Mouse (Mus musculus) brain, adult 2 months (tissue): ENCODE results near the gene Ltbp3.

Source experiments
- DNase-seq: peaks from one replicate; pipeline ENCODE4 v3.0.0; 2011; ENCODE audit warnings: low read depth, low spot score

The Ltbp3 gene

DNA sequence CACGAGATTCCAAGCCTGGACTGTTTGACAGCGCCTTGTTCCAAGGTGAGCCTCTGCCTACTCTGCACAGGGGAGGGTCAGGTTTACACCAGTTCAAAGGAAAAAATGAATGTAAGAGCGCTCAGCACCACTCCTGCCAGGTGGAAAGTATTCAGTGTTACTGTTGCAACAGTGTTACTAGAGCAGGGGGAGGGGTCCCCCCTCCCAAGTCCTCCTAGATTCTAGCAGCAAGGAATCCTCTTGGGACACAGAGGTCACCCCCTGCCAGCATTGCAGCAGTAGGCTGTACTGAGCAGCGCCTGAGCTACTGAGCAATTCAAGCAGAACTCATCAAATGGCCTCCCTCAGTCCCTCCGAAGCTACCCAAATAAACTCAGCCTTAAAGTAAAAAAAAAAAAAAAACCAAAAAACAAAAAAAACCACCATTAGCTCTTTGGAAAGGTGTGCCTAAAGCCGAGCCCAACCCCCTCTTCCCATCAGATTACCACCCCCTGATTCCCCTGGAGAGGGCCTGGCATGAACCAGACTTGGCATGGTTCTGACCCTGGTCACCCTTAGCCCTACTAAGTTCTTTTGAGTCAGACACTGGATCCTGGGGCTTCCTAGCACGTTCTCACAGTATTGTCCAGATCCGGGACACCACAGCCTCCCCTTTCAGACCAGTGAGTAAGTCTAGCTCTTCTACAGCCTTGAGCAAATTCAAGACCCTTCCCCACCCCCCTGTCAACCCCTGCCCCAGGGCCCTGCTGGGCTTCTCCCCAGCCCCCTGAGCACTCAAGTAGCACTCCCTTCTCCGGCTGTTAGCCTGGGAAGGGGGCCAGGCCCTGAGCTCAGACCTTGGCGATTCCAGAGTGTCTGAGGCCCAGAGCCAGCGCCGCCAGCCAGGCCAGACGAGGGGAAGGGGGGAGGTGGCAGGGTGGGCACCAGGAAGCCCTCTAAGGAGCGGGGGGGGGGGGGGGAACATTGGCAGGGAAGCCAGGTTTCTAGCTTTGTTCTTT, at the start of gene Ltbp3:
Gene Ltbp3 (plus strand): TSS at position 585 of the 998 bp plus-strand sequence.
- DNase-seq = peak; percentile 74

DNA sequence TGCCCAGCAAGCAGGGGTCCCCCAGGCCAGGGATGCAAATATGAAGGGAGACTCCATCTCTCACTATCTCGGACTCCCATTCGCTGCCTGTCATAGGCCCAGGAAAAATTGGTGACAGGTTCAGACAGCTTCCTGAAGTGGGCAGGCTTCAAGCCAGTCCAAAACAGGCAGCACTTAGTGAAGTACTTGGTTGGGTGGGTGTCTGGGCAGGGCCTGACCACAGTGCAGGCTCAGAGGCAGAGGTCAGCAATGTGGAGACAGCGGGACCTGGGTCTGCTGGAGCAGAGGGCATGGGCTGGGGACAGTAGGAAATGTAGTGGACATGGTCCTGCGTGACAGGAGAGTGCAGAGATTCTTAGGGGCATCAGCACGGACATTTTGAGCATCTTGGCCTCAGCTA, 49.1 kb upstream of the Ltbp3 start:
- no peak for DNase-seq

DNA sequence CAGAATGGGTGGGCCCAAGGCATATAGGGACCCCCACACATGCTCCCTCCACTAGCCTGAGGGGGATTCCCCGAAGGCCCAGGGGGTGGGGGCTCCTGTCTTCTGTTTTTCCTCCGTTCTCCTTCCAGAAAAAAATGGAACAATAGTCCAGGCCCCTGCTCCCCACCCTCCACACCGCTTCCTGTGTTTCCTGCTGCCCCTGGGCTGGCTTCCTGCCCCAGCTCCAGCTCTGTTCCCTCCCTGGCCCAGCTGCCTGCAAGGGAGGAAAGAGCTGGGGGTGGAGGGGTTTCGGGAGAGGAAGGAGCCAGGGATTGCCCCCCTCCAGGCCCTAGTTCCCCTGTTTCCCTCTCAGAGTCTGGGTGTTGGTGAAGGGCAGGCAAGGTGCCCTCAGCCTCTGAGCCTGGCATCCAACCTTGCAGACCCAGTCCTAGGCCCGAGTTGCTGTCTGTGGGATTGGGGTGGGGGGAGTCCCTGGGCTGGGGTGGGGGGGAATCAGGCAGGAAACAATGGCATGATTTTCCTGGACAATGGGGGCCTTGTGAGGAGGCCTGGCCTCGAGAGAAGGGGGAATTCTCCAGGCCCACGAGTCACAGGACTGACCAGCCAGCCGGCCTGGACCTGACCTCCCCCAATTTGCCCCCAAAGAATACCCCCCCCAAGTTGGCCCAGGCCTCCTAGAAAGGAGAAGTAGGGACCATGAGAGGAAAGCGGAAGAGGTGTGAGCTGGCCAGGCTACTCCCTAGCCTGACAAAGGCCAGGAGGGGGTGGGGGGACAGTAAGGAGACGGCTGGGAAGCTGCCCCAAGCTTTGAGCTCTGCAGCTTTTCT, 48.4 kb upstream of the Ltbp3 start:
- peak; percentile 88 for DNase-seq

DNA sequence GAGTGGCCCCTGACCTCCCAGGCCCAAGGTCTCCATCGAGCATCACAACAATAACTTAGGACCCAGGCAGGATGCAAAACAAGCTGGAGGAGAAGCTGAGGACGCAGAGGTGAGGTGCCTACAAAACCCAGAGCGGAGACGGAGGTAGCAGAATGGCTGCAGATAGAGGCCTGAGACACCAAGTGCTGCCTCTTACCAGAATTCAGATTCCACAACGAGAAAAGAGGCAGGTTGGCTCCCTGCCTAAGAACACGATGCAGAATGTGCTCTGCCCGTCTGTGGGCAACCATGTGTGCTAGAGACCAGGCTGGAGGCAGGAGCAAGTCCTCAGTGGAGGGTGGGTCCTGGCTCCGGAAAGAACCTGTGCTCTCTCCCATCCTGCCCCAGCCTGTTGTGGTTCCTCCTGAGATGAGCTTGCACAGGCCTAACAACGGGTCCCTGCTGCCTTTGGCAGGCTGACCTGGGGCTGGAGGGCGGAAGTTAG, 47.7 kb upstream of the Ltbp3 start:
- DNase-seq = no peak

DNA sequence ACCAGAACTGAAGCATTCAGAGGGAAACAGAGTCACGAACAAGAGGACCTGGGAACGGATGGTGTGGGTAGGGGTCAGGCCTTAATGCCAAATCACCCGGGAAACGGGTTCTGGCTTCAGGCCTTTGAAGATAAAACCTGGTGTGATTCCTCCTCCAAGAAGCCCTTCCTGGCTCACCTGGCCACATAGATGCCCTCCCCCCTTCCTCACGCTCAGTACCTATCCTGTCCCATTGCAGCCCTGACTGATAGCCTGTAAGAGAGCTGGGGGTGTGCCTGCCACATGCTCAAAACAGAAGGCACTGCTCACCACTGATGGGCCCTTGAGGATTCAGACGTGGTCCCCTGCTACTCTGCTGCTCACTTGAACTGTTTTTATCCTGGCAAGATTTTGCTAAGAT, 46.9 kb upstream of the Ltbp3 start:
- DNase-seq = no peak

DNA sequence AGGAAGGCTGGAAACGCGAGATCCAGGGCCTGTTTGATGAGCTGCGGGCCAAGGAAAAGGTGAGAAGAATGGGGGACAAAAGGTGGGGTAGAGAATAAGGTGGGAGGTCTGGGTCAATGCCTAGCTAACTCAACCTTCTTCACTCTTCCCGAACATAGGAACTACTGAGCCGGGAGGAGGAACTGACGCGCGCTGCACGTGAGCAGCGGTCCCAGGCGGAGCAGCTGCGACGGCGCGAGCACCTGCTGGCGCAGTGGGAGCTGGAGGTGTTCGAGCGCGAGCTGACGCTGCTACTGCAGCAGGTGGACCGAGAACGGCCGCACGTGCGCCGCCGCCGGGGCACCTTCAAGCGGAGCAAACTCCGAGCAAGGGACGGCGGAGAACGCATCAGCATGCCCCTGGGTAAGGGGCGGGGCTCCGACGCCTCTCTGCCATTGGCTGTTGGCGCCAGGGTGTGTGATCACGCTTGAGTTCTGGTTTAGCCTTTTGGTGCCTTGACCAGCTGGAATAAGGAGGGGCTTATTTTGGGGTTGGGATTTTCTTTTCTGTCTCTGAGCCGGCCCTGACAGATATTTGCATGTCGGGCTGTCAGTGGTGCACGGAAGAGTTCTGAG, 44.7 kb upstream of the Ltbp3 start:
- no peak for DNase-seq

DNA sequence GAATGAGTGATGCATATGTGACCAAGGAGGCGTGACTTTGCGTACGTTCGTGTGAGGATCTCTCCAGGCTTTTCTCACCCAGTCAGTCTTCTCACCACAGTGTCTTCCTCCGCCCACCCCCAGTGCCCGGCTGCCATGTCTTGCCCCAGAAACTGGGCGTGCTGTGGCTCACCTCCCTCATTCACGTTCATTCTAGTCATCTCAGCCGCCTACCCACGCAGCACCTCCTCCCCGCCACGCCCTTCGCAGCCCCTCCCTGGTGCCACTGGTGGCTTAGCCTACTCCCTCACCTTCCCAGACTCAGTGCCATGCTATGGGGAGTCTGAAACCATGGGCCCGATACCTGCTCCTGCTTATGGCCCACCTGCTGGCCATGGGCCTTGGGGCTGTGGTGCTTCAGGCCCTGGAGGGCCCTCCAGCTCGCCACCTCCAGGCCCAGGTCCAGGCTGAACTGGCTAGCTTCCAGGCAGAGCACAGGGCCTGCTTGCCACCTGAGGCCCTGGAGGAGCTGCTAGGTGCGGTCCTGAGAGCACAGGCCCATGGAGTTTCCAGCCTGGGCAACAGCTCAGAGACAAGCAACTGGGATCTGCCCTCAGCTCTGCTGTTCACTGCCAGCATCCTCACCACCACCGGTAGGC, 36.4 kb upstream of the Ltbp3 start, which contains the start of gene Kcnk7:
Gene Kcnk7 (plus strand): TSS at position 205 of the 638 bp plus-strand sequence.
- peak; percentile 60 for DNase-seq

DNA sequence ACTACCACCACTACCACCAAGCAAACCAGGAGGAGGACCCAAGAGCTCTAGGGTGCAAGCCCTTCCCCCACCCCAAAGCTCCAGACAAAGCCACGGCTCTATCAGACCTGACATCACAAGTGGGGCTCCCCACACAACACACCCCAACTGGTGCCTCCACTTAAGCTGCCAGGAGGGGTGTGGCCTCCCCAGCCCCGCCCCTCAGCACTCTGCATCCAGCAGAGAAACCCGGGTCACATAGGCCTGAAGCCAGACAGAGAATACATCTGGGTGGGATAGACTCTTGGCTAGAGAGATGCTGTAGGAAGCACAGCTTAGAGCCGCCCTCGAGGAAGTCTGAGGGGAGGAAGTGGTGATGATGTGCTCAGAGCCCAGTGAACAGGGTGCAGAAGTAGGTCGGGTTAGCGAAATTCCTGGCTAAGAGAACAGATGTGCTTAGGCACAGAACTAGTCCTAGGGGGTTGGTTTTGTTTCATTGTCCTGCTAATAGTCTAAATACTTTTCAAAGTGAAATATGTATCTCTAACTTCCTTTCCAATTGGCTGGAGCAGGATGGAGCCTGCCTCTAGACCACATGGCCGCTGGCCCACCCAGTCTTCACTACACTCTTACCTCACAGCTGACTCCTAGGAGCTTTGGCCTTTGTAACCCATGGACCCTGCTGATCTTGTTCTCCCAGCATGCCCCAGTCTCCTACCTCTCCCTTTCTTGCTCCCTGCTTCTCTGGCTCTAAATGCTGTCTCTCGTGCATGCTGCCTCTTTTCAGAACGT, 35.7 kb upstream of the Ltbp3 start:
- DNase-seq = no peak

DNA sequence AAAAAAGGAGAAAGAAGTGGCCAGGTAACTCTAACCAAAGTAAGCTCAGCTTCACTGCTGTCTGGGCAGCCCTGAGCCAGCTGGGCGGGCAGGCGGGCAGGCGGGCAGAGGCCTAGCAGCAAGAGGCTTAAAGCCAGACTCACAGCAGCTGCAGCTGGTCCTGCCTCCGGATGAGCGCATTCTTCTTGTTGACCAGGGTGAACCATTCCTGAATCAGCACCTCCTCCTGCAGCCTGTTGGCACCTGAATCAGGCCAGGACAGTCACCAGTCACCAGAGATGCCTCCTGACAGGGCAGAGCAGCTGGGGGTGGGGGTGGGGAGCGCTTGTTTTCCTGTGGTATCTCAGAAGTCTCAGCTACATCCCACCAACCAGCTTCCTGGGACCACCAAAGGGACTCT, 30.6 kb upstream of the Ltbp3 start:
- no peak for DNase-seq

DNA sequence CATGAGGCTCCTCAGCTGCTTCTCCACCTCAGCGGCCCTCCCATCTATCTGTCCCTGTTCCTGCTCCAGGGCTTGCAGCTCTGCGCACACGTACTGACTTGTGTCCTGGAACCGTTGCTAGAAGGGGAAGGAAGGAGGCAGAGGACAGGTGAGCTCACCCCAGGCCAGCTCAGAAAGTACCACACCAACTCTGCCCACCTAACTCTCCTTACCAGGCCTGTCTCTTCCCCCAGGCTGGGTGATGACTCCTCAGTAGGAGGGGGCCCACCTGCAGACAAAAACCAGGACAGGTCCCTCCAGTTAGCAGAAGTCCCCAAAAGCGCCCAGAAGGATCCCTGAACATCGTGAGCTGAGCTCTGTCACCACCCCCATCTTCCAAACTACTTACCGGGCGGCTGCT, 30.1 kb upstream of the Ltbp3 start:
- DNase-seq = no peak

DNA sequence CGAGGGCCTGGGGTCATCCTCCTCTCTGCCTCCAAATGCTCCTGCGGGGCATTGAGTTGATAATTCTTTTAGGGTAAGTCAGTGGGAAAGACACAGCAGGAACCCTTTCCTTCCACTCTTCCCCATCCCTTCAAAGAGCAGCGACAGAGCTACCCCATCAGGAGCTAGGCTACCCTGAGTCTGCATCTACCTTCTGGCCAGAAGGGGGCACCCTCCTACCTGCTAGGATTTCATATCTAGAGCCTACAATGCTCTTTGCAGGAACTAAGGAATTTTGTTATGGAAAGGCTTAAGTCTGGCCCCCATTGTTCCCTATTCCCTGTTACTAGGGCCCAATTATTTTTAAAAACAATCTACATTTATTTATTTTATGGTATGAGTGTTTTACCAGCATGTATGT, 29.5 kb upstream of the Ltbp3 start:
- DNase-seq = peak; percentile 85

DNA sequence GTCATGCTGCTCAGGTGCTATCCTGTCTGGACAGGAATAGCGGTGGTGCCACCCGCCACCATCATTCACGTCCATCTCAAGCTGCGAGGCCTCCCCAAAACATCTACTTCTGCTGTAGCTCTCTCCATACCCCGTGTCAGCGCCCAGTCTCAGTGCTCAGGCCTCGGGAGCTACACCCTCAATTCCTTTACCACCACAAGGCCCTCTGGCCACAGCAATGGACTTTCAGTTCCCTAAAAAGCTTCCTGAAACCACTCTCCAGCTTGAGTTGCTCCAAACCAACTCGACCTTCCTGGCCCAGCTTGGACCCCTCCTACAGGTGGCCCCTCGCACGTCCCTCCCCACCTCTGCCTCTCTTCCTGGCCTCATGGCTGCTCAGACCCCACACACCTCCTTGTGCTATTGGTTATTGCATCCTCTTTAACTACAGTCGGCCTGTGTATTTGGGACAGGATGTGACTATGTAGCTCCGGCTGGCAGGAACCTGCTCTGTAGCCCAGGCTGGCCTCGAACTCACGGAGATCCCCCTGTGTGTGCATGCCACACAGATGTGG, 28.7 kb upstream of the Ltbp3 start:
- no peak for DNase-seq

DNA sequence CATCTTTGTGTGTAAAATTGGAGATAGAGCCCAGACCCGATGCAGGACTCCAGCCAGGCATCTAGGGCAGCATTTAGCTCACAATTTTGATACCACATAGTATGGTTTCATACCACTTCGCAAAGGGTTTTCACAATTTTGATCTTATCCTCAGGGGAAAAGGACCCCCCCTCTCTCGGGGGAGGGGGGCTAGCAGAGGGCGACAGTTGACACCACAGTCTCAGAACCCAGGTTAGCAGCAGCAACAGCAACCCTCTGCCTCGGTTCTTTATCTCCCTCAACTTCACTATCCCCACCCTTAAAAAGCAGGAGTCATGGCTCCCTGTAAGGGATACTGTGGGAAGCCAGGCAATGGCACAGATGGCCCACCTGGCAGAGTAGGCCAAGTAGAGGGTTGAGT, 27.4 kb upstream of the Ltbp3 start:
- no peak for DNase-seq

DNA sequence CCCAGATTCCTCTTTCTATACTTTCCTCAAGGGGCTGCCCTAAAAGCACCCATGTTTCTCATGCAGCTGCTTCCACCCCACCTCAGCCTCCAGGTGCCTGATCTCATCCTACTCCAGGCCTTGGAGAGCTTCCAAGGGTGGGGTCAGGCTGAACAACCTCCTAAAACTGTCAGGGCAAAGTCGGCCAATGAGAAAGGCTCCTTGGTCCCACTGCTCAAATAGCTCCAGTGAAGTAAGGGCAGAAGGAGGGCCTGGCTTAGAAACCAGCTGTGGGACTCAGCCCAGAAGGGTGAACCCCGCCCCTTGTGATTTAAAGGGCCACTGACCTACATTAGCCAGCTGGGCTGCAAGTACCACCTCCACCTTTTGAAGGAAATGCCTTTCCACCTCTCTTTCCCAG, 27.0 kb upstream of the Ltbp3 start:
- DNase-seq = peak; percentile 36

DNA sequence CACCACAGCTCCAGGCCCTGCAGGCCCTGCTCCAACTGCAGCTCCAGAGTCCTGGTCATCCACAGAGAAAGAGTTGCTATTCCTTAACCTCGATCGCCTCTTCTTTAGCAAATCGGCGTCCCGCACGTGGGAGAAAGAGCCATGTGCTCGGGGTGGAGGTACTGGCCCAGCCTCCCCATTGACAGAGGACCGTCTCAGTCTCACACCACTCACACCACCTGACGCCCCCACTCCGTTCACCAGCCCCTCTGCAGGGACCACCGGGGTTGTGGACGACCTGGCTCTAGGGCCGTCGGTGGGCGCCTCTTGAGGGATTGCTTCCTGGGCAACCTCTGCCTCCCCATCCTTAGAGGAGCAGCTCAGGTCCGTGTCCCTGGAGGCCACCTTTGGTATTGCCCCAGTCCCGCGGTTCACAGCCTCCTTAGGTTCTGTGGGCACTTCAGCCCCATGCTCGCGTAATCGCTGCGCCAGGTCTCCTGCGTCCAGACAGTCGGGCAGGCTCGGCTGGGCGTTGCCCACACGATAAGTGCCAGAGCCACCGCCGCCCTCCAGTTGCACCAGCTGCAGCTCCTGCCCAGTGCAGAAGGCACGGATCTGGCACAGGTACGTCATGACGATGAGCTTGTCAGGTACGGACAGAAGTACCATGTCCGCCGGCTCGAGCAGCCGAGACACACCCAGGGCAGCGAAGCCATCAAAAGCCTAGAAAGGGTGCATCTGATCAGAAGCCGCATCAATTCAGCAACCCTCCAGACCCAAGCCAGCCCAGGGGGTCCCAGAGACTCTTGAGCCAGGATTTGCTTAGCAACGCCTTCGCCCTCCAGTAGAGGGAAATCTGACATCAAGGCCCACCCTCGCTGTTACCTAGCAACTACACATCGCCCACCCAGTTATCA, 24.7 kb upstream of the Ltbp3 start:
- DNase-seq = peak; percentile 74

DNA sequence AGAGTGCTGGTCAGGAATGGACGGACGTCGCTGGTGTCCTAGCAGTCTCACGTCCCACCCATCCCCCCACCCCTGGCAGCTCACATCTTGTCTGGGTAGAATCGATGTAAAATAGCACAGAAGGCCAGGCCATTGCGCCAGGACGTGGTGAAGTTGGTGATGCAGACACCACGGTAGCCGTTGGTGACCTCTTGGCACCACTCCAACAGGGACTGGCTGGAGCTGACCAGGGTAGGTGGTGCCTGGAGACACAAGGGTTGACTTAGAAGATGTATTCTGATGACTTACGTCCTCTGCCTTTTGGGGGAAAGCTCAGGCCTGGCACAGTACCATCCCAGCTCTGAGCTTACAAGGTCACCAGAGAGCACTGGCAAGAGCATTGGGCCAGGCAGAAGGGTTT, 23.7 kb upstream of the Ltbp3 start:
- DNase-seq = no peak

DNA sequence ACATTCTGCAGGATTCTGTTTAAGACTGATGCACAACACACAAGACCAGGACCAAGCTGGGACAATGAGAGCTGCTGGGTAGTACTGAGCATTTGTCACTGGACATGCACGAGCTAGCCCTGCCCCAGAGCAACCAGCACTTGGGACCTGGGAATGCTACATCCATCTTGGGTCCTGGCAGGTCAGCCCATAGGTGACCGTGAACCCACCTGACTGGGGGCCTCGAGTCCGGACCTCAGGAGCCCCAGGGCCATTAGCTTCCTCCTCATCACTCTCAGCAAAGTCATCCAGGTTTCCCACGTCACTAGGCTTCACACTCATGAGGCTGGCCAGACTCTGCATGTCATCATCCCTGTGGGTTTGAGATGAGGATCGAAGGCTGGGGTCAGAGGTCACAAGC, 19.5 kb upstream of the Ltbp3 start:
- no peak for DNase-seq

DNA sequence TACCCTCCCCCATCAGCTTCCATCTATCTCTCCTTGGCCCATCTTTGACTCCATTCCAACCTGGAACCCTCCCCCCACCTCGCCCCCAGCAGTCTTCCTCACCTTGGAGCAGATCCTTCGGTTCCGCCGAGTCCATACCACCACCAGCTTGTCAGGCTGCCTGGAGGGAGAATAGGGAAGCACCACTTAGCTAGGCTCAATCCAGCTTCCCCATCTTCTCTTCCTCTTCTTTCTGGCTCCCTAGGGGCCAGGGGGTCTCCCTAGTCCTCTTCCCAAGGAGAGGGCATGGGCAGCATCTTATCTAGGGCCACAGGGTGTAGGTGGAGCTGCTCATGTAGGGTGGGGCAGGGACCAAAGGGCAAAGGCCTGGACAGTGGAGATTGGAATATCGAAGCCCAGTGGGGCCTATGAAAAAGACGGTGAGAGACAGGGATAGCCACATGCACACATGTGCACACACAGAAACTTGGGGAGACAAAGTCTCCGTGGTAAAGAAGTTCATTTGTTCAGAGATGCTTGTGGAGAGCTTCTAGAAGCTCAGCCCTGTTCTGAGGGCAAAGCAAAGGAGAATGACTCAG, 17.8 kb upstream of the Ltbp3 start:
- no peak for DNase-seq
